Mouse (Mus musculus) kidney, adult 2 months (tissue): ENCODE measurements around the gene Tex26.

ENCODE experiments used
- CTCF ChIP-seq: fragments of 200-500 bp; conservative IDR thresholded peaks from 2 replicates; pipeline ENCODE4 v1.5.1; 2011; ENCODE audit warnings: low read depth, mild to moderate bottlenecking, control low read depth, low read length, moderate library complexity, mixed read lengths; ENCODE audit not compliant: insufficient read depth, insufficient read length
- POLR2A ChIP-seq: fragments of 200-500 bp; IDR thresholded peaks from one replicate; pipeline ENCODE4 v1.6.1; 2011; ENCODE audit warnings: low read depth, low read length, control low read depth

DNA sequence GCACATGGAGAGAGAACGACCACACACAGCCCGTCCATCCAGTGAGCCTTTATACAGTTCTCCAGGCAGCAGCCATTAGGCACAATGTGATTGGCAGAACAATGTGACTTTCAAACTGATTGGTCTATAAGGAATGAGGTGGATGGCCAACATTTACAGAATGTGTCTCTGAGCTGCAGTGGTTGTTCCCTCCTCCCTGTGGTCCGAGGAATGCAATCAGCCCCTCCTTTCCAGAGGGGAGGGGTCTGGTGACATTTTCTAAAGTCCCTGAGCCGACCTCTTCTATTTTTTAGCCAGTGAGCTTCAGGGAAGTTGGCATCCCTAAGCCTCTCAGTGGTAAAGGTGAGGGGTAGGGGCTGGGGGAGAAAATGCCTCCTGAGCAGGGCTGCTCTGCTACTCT lies 60.5 kb downstream of the Tex26 start:
- no peak for TF ChIP-seq CTCF
- no peak for TF ChIP-seq POLR2A
